Mouse (Mus musculus): ENCODE measurements around the gene Casp7. TPM values are rescaled to one million over a fixed set of nuclear protein-coding genes. Genes with fewer than 3 reads are reported as not detected.
A peak's percentile ranks its signal among the peaks of the same experiment; 100 is the strongest.

Gene Casp7
- polyA plus RNA-seq, 1 experiment from 2014 or later = 17.9 TPM

DNA sequence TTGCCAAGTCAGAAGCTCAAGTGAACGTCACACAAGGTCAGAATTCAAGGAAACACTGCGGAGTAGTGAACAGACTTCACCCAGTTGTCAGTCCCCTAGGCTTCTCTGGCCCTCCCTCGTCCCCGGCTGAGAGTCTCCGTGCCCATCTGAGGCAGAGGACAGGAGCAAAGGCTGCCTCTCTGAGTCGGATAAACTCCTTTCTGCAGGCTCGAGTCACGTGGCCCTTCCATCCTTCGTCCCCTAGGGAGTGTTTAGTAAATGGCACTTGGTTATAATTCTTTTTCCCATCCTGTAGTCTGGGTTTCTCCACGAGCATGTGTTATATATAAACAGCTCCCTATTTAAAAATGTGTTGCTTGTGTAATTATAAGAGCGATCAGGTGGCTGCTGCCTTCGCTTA lies 26.4 kb downstream of the Casp7 start:
- Histone ChIP-seq H3K27me3 (ENCODE audit: control insufficient read depth, insufficient read depth, low read length) (no peaks in the 10 kb centered on the region), H3K9me3 (ENCODE audit: control insufficient read depth, low read length) (no peaks in the 10 kb centered on the region), H3K9ac (ENCODE audit: low read length) (no peak overlapping the region), H3K27ac (replicated peaks) (peak overlapping the region; percentile 53; the same call in 1 of the 2 replicates), H3K4me3 (ENCODE audit: low read depth, low read length) (no peak overlapping the region), H3K36me3 (ENCODE audit: control insufficient read depth, insufficient read depth, low read length) (no peaks in the 10 kb centered on the region), H3K4me1 (replicated peaks; ENCODE audit: control insufficient read depth, insufficient read depth) (no peaks in the 10 kb centered on the region), H3K4me2 (replicated peaks; ENCODE audit: low read depth) (no peak overlapping the region)
- ATAC-seq (ENCODE audit: low FRiP score, low TSS enrichment) (peak; percentile 7; the same call in 1 of the 2 replicates), DNase-seq (ENCODE audit: low spot score) (no peak)
- WGBS = 47% methylated on average over 12 of the region's 12 CpGs
- TF ChIP-seq EP300 (optimal IDR thresholded peaks at IDR 0.05) (no peak), CTCF (IDR thresholded peaks at IDR 0.05; ENCODE audit: low read depth) (no peak)

DNA sequence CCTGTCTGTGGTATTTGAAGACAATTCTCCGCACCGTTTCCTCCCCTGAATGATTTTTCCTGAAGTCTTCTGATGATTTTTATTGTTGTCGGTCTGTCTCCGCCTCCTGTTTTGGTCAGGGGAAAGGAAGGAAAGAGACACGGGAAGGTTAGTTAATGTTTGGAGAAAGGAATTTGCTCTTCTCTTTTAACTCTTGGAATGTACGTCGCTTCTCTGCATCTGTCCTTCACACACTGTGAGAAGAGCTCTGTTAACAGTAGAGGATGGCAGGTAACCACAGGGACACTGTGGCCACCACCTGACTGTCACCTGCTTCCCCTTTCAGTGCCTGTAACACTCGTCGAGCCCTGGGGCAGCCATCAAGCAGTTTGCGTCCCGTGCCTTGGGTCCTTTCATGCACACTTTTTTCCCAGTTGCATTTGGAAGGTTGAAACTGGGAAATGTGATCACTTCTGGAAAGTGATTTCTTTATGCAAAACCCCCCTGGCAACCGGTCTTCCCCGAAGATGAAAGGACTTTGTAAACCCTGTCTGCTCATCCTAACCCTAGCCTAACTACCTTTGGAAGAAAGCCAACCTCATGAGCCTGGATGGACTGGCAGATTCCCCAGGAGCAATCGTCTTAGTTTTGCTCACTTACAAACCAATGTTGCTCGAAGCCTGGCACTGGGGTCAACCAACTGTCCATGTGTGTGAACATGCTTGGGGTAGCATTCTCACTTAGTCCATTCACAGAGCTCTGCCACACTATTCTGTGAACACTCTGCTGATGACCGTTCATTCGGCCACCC lies 27.9 kb downstream of the Casp7 start:
- H3K27me3 ChIP-seq (ENCODE audit: control insufficient read depth, insufficient read depth, low read length) = no peaks in the 10 kb centered on the region
- WGBS = 76% methylated on average over 17 of the region's 17 CpGs
- H3K4me3 ChIP-seq (ENCODE audit: low read depth, low read length) = no peak overlapping the region
- no peak overlapping the region for H3K27ac ChIP-seq (replicated peaks)
- no peaks in the 10 kb centered on the region for H3K9me3 ChIP-seq (ENCODE audit: control insufficient read depth, low read length)
- DNase-seq (ENCODE audit: low spot score) = no peak
- TF ChIP-seq CTCF (IDR thresholded peaks at IDR 0.05; ENCODE audit: low read depth) = no peak
- TF ChIP-seq EP300 (optimal IDR thresholded peaks at IDR 0.05) = no peak
- no peak for ATAC-seq (ENCODE audit: low FRiP score, low TSS enrichment)
- H3K9ac ChIP-seq (ENCODE audit: low read length) = no peak overlapping the region
- no peak overlapping the region for H3K4me2 ChIP-seq (replicated peaks; ENCODE audit: low read depth)
- no peaks in the 10 kb centered on the region for H3K36me3 ChIP-seq (ENCODE audit: control insufficient read depth, insufficient read depth, low read length)
- no peaks in the 10 kb centered on the region for H3K4me1 ChIP-seq (replicated peaks; ENCODE audit: control insufficient read depth, insufficient read depth)

DNA sequence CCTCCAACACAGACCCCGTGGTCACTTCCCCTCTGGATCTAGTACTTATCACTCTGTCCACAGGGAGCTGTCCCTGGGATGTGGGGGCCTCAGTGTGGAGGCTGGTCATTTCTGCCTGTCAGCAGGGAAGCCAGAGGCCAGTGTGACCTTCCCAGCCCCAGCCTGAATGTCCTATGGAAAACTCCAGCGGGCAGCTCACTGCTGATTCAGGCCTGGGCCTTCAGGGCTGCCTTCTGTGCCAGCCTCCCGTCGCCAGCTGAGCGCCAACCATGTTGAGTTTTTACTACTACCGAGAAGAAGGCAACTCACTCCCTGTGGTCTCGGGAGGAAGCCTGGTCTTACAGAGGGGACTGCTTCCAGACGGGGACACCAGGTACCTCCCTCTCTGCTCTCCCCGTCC lies 28.6 kb downstream of the Casp7 start:
- TF ChIP-seq CTCF (IDR thresholded peaks at IDR 0.05; ENCODE audit: low read depth) (no peak), EP300 (optimal IDR thresholded peaks at IDR 0.05) (no peak)
- Histone ChIP-seq H3K4me1 (replicated peaks; ENCODE audit: control insufficient read depth, insufficient read depth) (no peaks in the 10 kb centered on the region), H3K36me3 (ENCODE audit: control insufficient read depth, insufficient read depth, low read length) (no peaks in the 10 kb centered on the region), H3K9ac (ENCODE audit: low read length) (no peak overlapping the region), H3K9me3 (ENCODE audit: control insufficient read depth, low read length) (no peaks in the 10 kb centered on the region), H3K27ac (replicated peaks) (peak overlapping the region; percentile 70), H3K27me3 (ENCODE audit: control insufficient read depth, insufficient read depth, low read length) (no peaks in the 10 kb centered on the region), H3K4me3 (ENCODE audit: low read depth, low read length) (no peak overlapping the region), H3K4me2 (replicated peaks; ENCODE audit: low read depth) (no peak overlapping the region)
- DNase-seq (ENCODE audit: low spot score) = no peak
- ATAC-seq (ENCODE audit: low FRiP score, low TSS enrichment) = no peak
- 45% methylated on average over 9 of the region's 9 CpGs for WGBS

DNA sequence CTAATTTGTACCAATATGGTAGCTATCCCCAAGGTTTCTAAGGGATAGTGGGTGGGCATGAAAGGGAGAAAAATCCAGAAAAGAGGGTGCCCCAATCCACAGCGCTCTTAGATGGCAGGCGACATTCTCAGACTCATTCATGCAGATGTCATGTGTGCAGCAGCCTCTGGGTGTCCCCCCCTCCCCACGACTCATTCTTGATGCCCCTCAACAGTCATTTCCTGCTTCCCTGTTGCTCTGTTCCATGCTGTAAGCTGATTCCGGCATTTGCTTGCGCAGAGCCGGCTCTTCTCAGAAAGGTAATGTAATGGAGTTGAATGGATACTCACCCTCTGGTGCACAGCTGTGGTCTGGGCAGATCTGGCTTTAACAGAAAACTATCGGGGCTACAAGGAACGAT lies 33.4 kb downstream of the Casp7 start:
- Histone ChIP-seq H3K9me3 (ENCODE audit: control insufficient read depth, low read length) (no peaks in the 10 kb centered on the region), H3K27me3 (ENCODE audit: control insufficient read depth, insufficient read depth, low read length) (no peaks in the 10 kb centered on the region), H3K27ac (replicated peaks) (no peak overlapping the region), H3K9ac (ENCODE audit: low read length) (no peak overlapping the region), H3K4me3 (ENCODE audit: low read depth, low read length) (no peak overlapping the region), H3K4me2 (replicated peaks; ENCODE audit: low read depth) (no peak overlapping the region), H3K4me1 (replicated peaks; ENCODE audit: control insufficient read depth, insufficient read depth) (no peaks in the 10 kb centered on the region), H3K36me3 (ENCODE audit: control insufficient read depth, insufficient read depth, low read length) (peaks cover 6% of the 10 kb centered on the region)
- ATAC-seq (ENCODE audit: low FRiP score, low TSS enrichment) (no peak), DNase-seq (ENCODE audit: low spot score) (no peak)
- 62% methylated on average over 8 of the region's 8 CpGs for WGBS
- TF ChIP-seq CTCF (IDR thresholded peaks at IDR 0.05; ENCODE audit: low read depth) (peak; percentile 57), EP300 (optimal IDR thresholded peaks at IDR 0.05) (no peak)

DNA sequence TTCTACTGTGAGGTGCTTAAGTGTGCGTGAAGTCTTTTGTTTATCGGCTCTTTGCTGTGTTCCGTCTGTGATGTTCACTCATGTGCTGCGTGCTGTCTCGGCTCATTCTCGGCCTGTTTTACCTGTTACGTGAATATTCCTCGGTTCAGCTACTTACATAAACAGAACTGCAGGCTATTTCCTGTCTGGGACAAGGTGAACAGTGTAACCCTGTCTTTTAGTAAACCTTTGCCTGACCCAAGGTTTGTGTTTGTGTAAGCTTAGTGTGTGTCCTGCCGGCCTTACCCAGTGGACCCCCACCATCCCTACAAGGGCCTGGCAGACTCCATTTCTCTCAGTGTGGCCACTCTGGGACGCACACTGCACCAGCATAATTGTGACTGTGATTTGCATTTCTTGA lies 35.8 kb downstream of the Casp7 start:
- H3K9ac ChIP-seq (ENCODE audit: low read length) = no peak overlapping the region
- H3K36me3 ChIP-seq (ENCODE audit: control insufficient read depth, insufficient read depth, low read length) = peaks cover 6% of the 10 kb centered on the region
- no peak overlapping the region for H3K4me3 ChIP-seq (ENCODE audit: low read depth, low read length)
- H3K4me1 ChIP-seq (replicated peaks; ENCODE audit: control insufficient read depth, insufficient read depth) = no peaks in the 10 kb centered on the region
- H3K27me3 ChIP-seq (ENCODE audit: control insufficient read depth, insufficient read depth, low read length) = no peaks in the 10 kb centered on the region
- H3K4me2 ChIP-seq (replicated peaks; ENCODE audit: low read depth) = no peak overlapping the region
- no peak for ATAC-seq (ENCODE audit: low FRiP score, low TSS enrichment)
- no peak for DNase-seq (ENCODE audit: low spot score)
- no peaks in the 10 kb centered on the region for H3K9me3 ChIP-seq (ENCODE audit: control insufficient read depth, low read length)
- no peak overlapping the region for H3K27ac ChIP-seq (replicated peaks)
- 52% methylated on average over 10 of the region's 10 CpGs for WGBS
- TF ChIP-seq EP300 (optimal IDR thresholded peaks at IDR 0.05) (no peak), CTCF (IDR thresholded peaks at IDR 0.05; ENCODE audit: low read depth) (no peak)

DNA sequence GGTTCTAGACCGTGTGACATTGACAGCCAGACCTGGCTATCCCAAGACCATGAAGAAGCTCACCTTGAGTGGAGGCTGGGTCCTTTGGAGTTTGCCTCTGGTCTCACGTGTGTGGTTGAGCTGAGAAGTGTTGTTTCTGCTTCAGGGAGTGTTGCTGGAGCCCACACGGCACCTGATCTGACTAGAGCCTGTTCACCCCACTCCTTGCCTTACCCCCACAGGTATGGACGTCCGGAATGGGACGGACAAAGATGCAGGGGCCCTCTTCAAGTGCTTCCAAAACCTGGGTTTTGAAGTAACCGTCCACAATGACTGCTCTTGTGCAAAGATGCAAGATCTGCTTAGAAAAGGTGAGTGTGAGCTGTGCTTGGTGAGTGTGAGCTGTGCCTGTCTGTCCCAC lies 36.7 kb downstream of the Casp7 start:
- TF ChIP-seq CTCF (IDR thresholded peaks at IDR 0.05; ENCODE audit: low read depth) (no peak), EP300 (optimal IDR thresholded peaks at IDR 0.05) (no peak)
- Histone ChIP-seq H3K27ac (replicated peaks) (no peak overlapping the region), H3K4me2 (replicated peaks; ENCODE audit: low read depth) (no peak overlapping the region), H3K9me3 (ENCODE audit: control insufficient read depth, low read length) (no peaks in the 10 kb centered on the region), H3K9ac (ENCODE audit: low read length) (no peak overlapping the region), H3K36me3 (ENCODE audit: control insufficient read depth, insufficient read depth, low read length) (peaks cover 6% of the 10 kb centered on the region), H3K27me3 (ENCODE audit: control insufficient read depth, insufficient read depth, low read length) (no peaks in the 10 kb centered on the region), H3K4me1 (replicated peaks; ENCODE audit: control insufficient read depth, insufficient read depth) (no peaks in the 10 kb centered on the region), H3K4me3 (ENCODE audit: low read depth, low read length) (no peak overlapping the region)
- WGBS = 90% methylated on average over 7 of the region's 7 CpGs
- DNase-seq (ENCODE audit: low spot score) (no peak), ATAC-seq (ENCODE audit: low FRiP score, low TSS enrichment) (no peak)
